Mouse (Mus musculus) thymus, postnatal 25 days (tissue): ENCODE data around the gene Ppara.

ENCODE experiments used
- DNase-seq: peaks from one replicate; pipeline ENCODE4 v3.0.0; 2022

The Ppara gene

GRCm38 (mm10) chr15:85705566-85706332 is 29.0 kb upstream of the Ppara start:
- DNase-seq, result no peak

DNA sequence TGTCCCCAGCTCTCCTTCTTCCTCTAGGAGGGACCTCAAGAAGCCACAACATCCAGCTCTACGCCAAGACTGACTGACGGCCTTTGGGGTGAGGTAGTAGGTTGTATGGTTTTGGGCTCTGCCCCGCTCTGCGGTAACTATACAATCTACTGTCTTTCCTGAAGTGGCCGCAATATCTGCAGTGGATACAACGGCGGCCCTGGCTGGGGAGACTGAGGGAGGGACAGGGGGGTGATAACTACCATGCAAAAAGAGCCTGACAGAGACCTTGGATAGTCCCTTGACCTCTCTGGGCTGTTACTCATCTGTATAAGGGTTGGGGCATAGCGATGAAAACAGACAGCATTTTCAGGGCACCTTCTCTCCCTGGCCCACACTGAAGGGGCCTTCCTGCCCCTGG is 28.3 kb upstream of the Ppara start:
- DNase-seq, result no peak

DNA sequence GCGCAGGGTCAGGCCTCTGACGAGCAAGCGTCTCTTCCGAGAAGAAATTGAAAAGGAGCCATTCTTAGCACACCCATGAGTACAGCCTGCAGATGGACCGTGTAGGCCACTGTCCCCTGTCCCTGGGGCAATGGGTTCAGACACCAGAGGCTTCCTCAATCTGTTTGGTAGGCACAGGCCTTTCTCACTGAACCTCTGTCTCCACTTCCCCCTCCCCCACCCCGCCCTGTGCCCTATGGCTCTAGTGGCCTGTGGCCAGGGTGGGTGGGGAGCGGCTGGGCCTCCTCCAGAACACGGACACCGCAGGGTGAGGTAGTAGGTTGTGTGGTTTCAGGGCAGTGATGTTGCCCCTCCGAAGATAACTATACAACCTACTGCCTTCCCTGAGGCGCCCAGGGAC is 27.8 kb upstream of the Ppara start:
- DNase-seq, result no peak

DNA sequence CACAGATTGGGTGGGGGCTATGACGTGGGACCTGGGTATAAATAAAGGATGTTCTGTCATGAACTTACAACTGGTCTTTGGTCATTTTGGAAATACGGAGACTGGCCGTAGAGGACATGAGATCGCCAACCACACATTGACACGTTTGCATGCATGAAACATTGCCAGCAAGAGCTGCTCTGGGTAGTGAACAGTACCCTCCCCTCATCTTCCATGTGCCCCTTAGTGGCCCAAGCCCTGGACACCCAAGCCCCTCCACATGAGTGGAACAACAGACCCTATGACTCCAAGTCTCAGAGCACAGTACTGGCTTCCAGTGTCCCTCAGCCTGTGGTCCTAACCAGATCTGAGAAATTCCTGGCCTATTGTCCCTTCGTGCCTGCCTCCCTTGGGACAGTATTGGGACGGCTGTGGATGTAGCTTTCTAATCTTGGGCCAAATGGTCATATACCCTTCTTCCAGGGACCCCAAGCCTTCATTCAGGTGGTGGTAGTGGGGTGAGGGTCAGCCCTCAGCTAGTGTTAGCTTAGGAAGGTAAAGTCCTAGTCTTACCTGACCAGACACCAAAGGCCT is 27.2 kb upstream of the Ppara start:
- DNase-seq, result no peak

GRCm38 (mm10) chr15:85708217-85708616 is 26.6 kb upstream of the Ppara start:
- DNase-seq, result no peak

DNA sequence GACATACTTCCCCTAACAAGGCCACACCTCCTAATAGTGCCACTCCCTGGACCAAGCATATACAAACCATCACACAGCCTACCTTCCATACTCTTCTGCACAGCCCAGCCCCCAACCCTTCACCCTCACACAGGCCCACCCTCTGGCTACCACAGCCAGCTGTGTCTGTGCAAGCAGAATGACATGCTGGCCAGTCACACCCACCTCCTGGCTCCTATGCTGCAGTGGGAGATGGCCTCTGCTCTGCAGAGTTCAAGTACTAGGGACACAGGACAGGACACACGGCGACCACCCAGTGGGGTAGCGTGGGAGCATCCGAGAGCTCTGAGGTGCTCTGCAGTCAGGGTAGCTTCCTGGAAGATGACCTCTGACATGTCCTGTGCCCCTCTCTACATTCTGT is 25.9 kb upstream of the Ppara start:
- no peak for DNase-seq

GRCm38 (mm10) chr15:85709268-85709973 is 25.4 kb upstream of the Ppara start:
- DNase-seq, result peak; percentile 80

- DNase-seq, result peak; percentile 80
Observed at GRCm38 (mm10) chr15:85710179-85710578, 24.6 kb upstream of the Ppara start.

GRCm38 (mm10) chr15:85710641-85711580 is 23.9 kb upstream of the Ppara start:
- peak; percentile 13 for DNase-seq

GRCm38 (mm10) chr15:85712565-85713168 is 22.1 kb upstream of the Ppara start:
- DNase-seq, result peak; percentile 30

DNA sequence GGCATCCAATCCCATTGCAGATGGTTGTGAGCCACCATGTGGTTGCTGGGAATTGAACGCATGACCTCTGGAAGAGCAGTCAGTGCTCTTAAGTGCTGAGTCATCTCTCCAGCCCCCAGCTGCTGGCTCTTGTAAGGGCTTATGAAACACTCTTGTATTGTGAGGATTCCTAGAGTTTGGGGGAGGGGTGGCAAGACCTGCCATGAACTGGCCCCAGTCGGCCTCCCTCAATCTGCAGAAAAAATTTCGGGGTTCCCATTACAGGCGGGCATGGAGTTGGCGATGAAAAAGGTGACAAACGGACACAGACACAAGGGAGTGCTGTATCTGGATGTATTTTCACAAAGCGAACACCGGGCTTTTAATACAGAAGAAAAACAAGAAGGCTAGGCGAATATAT is 21.4 kb upstream of the Ppara start:
- no peak for DNase-seq

- DNase-seq, result no peak
Observed at GRCm38 (mm10) chr15:85715059-85715458, 19.7 kb upstream of the Ppara start.

DNA sequence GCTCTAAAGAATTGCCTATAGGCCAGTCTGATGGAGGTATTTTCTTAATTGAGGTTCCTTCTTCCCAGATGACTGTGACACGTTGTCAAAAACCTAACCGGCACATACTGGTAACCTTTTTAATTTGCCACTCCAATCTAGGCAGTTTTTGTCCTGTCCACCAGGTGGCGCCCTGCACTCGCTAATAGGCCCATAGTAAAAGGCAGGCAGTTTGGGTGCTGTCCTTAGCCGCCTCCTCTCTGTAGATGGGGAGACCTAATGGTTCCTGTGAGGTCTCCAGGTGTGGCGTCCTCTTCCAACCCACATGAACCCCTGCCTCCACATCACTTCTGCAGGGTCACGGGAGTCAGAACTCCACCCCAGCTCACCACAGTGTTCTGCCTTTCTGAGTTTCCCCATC is 18.7 kb upstream of the Ppara start:
- peak; percentile 83 for DNase-seq

DNA sequence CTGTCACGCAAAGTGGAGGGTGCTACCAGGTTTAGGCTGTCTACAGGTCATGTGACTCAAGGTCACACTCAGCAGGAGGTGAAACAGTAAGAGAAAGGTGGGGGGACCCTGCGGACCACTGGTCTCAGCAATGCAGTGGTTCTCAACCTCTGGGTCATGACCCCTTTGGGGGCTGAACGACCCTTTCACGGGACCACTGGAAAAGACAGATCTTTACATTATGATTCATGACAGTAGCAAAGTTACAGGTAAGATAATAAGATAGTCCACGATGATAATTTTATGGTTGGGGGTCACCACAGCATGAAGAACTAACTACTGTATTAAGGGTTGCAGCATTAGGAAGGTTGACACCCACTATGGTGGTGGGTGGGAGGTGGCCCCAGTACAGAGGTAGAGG is 18.2 kb upstream of the Ppara start:
- no peak for DNase-seq

DNA sequence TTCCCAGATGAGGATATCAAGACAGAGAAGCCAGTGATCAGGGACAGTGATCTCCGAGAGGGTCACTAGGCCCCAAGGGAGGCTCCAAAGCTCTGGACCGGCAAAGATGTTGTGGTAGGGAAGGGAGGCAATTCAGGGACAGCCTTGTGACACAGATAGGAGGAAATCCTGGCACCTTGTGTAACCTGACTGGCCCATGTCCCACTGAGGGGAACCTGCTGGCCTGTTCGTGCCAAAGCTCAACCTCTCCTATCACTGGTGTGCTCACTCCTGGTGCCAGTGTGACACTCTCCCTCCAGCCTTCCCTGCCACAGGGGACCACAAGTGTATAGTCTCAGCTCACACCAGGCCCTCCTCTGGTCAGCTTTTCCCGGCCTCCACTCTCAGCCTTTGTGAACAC is 17.8 kb upstream of the Ppara start:
- DNase-seq, result no peak

- DNase-seq, result no peak
Observed at GRCm38 (mm10) chr15:85717800-85718199, 17.0 kb upstream of the Ppara start.

DNA sequence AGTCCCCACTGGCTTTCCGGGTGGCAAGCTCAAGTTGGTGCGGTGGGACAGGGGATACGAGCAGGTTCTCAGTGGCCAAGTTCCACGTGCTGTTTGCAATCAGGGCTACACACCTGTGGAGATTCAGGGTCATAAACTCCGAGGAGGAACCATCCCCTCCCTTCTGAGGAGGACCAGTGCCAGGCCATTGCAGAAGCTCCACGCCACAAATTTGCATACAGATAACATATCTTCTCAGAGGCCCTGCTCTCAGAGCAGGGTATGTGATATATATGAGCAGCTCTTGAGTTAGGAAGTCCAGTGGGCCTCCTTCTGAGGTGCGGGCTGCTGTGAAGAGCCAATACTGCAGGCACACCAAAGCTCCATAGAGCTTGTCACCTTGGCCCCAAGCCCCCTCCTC is 15.8 kb upstream of the Ppara start:
- no peak for DNase-seq

GRCm38 (mm10) chr15:85720366-85720841 is 14.4 kb upstream of the Ppara start:
- no peak for DNase-seq

- no peak for DNase-seq
Observed at GRCm38 (mm10) chr15:85724271-85725165, 10.3 kb upstream of the Ppara start.

GRCm38 (mm10) chr15:85728224-85728623 is 6.6 kb upstream of the Ppara start:
- DNase-seq, result no peak

DNA sequence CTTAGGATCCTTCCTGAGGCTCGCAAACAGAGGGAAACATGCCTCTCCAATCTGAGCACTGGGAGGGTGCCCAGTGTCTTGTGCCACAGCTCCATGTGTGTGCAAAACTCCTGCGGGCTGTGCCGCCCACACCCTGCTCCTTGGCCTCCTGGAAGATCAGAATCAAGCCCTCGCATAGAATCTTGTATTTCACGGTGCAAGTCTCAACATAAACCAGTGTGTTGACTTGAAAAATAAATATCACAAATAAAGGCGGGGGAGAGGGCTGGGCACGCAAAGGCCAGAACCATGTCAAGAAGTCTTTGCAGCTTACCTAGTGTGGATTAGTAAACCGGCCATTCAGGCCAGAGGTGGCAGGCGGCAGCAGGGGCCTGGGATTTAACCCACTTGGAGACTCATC is 5.5 kb upstream of the Ppara start:
- no peak for DNase-seq
